Mouse (Mus musculus): ENCODE results near the gene Hrg.
A peak's percentile ranks its signal among the peaks of the same experiment; 100 is the strongest.
"Not testable (repeated sequence)": the region's sequence is repeated elsewhere in the genome, so short reads cannot be mapped to it uniquely, and the experiment has no call there.

Gene Hrg

GRCm38 (mm10) chr16:22950840-22951395 lies at the start of gene Hrg:
Gene Hrg, plus strand, starts transcription at chr16:22951072.
- no peak for DNase-seq

- no peak for DNase-seq
Measured at GRCm38 (mm10) chr16:22901326-22901725, 49.5 kb upstream of the Hrg start.

- DNase-seq = no peak
Measured at GRCm38 (mm10) chr16:22909290-22909689, 41.6 kb upstream of the Hrg start.

- peak; percentile 37 for DNase-seq
Measured at GRCm38 (mm10) chr16:22911986-22912385, 38.9 kb upstream of the Hrg start.

GRCm38 (mm10) chr16:22912886-22913285 lies 38.0 kb upstream of the Hrg start:
- no peak for DNase-seq

GRCm38 (mm10) chr16:22914276-22914675 lies 36.6 kb upstream of the Hrg start:
- DNase-seq = no peak

- no peak for DNase-seq
Measured at GRCm38 (mm10) chr16:22918034-22918433, 32.8 kb upstream of the Hrg start, which contains the start of gene Fetub. Gene Fetub, plus strand, starts transcription at chr16:22918334.

- DNase-seq = no peak
Measured at GRCm38 (mm10) chr16:22918664-22919312, 32.1 kb upstream of the Hrg start.

GRCm38 (mm10) chr16:22919971-22920854 lies 30.7 kb upstream of the Hrg start:
- no peak for DNase-seq

GRCm38 (mm10) chr16:22921761-22922160 lies 29.1 kb upstream of the Hrg start:
- no peak for DNase-seq

- no peak for DNase-seq
Measured at GRCm38 (mm10) chr16:22922433-22922832, 28.4 kb upstream of the Hrg start.

GRCm38 (mm10) chr16:22929575-22929974 lies 21.3 kb upstream of the Hrg start:
- peak; percentile 65 for DNase-seq

GRCm38 (mm10) chr16:22931431-22932200 lies 19.3 kb upstream of the Hrg start:
- DNase-seq = no peak

GRCm38 (mm10) chr16:22937631-22938030 lies 13.2 kb upstream of the Hrg start:
- no peak for DNase-seq

GRCm38 (mm10) chr16:22938541-22938940 lies 12.3 kb upstream of the Hrg start:
- no peak for DNase-seq

GRCm38 (mm10) chr16:22939120-22939695 lies 11.7 kb upstream of the Hrg start:
- no peak for DNase-seq

GRCm38 (mm10) chr16:22941825-22942476 lies 8.9 kb upstream of the Hrg start:
- not testable (repeated sequence) for DNase-seq

- DNase-seq = no peak
Measured at GRCm38 (mm10) chr16:22947371-22947770, 3.5 kb upstream of the Hrg start.

- no peak for DNase-seq
Measured at GRCm38 (mm10) chr16:22953069-22953468, 2.2 kb downstream of the Hrg start.

GRCm38 (mm10) chr16:22955397-22956084 lies 4.7 kb downstream of the Hrg start:
- no peak for DNase-seq

- DNase-seq = no peak
Measured at GRCm38 (mm10) chr16:22956085-22956439, 5.2 kb downstream of the Hrg start.

GRCm38 (mm10) chr16:22961073-22961472 lies 10.2 kb downstream of the Hrg start:
- DNase-seq = no peak

All from layer of hippocampus, adult 9-11 months (tissue).